Mouse (Mus musculus) kidney, postnatal 14 days (tissue): ENCODE results near the gene Serpinf2.
A peak's percentile ranks its signal among the peaks of the same experiment; 100 is the strongest.
"Not testable (repeated sequence)": the region's sequence is repeated elsewhere in the genome, so short reads cannot be mapped to it uniquely, and the experiment has no call there.

ENCODE experiments used
- DNase-seq: peaks from one replicate; pipeline ENCODE4 v3.0.0; 2022; ENCODE audit warnings: mixed read lengths

The Serpinf2 gene

GRCm38 (mm10) chr11:75424459-75424858 is 14.9 kb downstream of the Serpinf2 start:
- no peak for DNase-seq

- DNase-seq = no peak
Measured at GRCm38 (mm10) chr11:75424033-75424432, 15.4 kb downstream of the Serpinf2 start.

DNA sequence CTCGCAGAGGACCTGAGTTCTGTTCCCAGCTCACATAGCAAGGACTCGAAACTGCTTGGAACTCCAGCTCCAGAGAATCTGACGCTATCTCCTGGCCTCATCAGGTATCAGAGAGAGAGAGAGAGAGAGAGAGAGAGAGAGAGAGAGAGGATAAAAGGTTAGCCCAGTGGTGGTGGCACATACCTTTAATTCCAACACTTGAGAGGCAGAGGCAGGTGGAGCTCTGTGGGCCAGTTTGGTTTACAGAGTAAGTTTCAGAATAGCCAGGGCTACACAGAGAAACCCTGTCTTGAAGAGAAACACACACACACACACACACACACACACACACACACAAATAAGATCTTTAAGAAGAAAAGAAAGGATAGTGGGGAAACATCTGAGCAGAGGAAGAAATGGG is 16.3 kb downstream of the Serpinf2 start:
- DNase-seq = no peak

DNA sequence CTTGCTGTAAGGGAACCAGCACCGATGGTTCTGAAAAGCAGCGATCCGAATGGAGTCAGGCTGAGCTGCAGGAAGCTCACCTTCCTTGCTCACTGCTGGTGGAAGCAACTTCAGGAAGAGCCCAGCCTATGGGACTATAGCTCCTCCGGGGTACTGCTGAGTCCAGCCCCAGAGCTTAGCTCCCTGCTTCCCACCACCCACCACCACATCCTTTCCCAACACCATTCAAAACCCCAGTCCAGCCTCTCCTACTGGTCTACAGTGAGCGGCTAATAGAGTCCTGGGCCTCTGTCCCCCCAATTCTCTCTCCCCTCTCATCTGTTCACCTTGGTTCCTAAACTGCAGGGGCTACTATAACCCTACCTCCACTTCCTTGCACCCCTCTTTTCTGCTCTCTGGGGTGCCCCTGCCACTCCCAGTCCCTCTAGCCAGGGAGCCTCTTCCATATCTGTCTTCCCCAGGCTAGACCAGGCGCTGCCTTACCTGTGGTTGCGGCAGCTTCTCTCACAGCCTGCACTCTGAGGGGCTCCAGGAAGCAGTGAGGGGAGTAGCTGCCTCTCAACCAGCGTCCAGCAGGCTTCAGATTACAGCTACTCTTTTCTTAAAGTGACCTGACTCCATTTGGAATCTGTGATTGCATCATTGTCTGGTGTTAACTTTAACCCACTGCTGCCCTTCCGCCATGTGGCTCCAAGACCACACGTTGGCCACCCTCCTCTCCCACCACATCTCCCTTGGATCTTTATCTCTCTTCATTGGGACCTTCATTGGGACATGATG is 17.2 kb downstream of the Serpinf2 start, which contains the start of gene Serpinf1:
Gene Serpinf1 (minus strand): TSS at position 689 of the 780 bp plus-strand sequence.
- no peak for DNase-seq

- DNase-seq = no peak
Measured at GRCm38 (mm10) chr11:75421375-75422012, 17.9 kb downstream of the Serpinf2 start.

DNA sequence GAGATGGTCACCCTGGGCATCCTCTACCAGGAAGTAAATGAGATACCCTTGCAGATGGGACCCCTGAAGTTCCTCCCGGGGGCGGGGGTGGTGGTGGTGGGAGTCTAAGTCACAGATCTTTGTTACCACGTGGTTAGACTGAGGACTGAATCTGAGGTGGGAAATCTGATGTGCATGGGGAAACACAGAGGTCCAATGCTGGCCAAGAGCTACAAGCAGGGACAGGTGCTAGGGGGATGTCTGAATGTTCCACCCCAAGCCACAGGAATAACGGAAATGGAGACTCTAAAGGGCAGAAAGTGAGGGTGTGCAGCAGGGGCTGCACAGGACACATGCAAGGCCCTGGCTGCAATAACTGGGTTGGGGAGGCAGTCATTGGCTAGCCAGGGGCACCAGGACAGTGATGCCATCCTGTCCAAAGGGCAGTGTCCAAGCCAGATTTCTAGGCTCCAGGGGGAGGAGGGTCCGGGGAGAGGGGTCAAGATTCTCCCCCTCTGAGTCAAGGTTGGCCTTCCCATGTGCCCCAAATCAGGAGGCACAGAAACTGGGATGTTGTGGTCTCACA is 18.5 kb downstream of the Serpinf2 start:
- no peak for DNase-seq

- DNase-seq = no peak
Measured at GRCm38 (mm10) chr11:75420037-75420436, 19.4 kb downstream of the Serpinf2 start.

DNA sequence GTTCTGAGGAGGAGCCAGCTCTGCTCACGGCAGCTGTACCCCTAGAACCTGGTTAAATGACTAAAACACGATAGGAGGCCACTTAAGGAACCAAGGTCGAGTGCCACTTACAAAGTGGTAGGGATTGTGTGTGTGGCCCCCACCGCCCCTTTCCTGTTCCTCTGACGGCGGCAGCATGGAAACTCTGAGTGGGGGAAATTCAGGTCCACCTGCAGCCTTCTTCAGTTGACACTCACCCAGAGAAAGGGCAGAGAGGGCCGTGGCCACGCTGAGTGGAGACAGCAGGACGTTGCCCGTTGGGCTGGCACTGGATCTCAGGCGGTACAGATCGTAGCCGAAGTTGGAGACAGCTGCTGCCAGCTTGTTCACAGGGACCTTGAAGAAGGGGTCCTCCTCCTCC is 23.4 kb downstream of the Serpinf2 start:
- no peak for DNase-seq

DNA sequence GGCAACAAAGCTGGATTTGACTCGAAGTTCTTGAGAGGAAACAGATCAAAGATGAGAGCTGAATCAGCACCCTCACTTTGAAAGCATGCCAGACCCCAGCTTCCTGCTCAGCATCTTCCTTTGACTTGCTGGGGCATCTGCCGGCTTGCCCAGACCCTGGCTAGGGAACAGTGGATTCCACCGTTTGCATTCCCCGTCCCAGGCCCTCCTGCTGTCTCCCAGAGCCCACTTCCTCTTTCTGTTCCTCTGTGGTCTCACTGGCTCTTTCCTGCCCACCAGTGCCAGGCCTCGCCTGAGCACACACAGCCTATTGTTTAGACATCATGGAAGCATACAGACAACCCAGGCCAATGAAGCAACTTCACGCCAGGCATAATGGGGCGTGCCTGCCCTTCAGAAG is 24.3 kb downstream of the Serpinf2 start:
- no peak for DNase-seq

DNA sequence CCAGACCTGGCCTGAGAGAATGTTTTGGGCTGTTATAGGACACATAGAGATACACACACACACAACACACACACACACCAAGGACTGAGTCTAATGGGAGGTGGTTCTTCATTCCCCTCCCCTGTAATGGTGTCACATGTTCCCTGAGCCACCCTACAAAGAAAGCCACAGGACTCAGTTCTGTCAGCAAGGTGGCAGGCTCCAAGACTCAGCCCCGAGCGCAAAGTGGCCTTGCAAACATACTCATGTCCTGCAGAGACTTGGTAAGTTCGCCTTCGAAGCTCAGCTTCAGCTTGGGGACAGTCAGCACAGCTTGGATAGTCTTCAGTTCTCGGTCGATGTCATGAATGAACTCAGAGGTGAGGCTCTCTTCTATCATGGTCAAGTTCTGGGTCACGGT is 28.8 kb downstream of the Serpinf2 start:
- DNase-seq = no peak

DNA sequence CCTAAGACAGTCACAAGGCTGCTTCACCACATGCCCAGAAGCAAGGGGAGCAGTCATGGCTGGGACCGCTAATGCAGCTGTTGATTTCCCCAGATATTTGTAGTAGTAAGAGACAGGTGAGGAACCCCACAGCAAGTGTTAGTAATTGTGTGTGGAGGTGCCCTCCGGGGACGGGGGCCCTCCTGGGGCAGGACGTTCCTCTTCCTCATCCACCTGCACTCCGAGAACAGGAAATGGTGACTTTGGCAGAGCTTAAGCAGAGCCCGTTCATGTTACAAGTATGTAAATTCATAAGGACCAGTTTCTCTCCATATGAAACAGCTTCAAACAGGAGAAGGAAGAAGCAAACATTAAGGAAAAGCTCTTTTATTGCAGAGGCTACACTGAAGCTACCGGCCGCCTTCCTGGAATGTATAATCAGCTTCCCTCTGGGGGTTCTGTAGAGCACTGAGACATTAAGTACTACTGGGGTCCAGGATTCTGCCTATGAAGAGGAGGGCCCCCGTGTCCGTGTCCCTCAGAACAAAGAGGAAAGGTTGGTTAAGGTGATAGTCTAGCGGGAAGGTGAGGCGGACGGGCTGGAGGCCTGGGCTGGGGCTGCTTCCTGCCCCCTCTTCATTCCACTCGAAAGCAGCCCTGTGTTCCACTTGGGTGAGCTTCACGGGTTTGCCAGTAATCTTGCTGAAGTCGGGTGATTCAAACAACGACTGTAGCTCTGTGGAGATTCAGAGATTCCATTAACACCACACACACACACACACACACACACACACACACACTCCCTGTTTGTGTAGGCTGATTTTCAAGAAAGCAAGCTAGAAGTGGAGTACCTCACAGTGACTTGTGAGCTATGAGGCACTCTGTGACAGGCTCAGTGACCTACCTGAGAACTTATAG is 29.5 kb downstream of the Serpinf2 start:
- DNase-seq = peak; percentile 67

DNA sequence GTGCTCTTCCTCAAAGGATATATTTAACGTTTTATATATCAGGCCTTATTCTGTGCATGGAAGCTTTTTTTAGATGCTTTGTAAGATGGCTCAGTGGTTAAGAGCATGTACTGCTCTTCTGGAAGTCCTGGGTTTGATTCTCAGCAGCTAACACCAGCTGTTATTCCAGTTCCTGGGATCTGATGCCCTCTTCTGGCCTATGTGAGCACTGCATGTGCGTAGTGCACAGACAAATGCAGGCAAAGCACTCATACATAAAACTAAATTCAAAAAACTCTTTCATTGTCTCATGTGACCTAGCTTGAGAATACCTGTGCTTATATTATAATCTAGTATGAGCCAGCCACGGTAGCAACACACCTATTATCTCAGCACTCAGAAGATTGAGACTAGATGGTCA is 32.5 kb downstream of the Serpinf2 start:
- DNase-seq = peak; percentile 53

GRCm38 (mm10) chr11:75406104-75406503 is 33.3 kb downstream of the Serpinf2 start:
- no peak for DNase-seq

DNA sequence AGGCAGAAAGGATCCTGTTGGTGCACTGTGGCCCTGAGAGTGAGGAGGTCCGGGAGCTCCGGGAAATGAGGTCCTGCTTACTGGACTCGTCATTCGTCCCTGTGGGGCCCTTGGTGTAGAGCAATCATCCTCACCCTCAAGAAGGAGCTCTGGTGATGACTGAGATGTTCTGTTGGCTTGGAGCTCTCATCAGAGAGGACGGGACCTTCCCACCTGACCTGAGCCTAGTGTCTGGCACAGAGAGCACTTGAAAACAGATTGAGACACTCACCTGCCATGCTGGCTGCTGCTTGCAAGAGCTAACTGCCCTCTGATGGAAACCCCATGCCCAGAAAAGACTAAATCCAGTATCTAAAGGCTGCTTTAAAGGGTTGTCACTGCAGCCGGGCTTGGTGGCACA is 34.6 kb downstream of the Serpinf2 start:
- no peak for DNase-seq

DNA sequence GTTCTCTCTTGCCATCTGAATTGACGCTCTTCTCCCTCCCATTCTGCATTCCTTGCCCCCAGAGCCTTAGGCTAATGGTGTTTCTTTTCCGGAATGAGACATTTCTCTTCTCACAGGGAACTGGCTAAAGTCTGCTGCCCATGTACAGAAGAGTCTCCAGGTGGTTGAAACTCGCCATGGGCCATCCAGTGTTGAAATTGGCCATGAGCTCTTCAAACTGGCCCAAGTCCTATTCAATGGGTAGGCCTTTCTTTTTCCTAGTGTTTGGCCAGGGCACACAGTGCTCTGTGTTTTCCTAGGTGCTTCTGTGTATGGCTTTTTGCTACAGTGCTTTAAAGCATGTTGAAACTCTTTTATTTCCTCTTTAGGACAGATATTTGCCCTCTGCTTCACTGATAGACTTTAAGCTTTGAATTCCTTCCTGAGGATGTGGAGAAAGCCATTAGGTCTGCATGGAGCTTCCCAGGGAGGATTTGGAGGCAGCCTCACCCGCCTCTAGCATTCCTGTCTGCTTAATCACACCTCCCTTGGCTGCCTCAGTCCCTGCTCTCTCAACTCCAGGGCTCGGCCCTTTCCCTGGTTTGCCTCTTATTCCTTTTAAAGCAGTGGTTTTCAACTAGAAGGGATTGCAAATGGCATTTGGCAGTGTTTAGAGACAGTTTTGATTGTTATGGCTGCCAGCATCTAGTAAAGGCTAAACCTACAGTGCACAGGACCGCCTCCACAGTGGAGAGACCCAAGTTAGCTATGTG is 35.9 kb downstream of the Serpinf2 start:
- no peak for DNase-seq

GRCm38 (mm10) chr11:75402271-75402690 is 37.1 kb downstream of the Serpinf2 start:
- peak; percentile 82 for DNase-seq

DNA sequence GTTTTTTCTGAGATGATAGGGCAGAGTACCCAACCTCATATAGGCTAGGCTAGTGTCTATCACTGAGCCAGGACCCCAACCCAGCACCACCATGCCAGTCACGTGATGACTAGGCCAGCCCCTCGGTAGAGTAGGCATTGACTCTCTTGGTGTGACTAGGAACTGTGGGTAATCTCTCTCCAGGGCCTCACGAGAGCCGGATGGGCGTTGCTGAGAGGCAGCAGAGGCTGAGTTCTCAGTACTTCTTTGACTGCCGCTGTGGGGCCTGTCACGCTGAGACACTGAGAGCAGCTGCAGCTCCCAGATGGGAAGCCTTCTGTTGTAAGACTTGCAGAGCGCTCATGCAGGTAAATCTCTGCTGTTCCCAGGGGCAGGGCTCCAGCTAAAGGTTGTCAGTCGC is 39.3 kb downstream of the Serpinf2 start:
- DNase-seq = no peak

DNA sequence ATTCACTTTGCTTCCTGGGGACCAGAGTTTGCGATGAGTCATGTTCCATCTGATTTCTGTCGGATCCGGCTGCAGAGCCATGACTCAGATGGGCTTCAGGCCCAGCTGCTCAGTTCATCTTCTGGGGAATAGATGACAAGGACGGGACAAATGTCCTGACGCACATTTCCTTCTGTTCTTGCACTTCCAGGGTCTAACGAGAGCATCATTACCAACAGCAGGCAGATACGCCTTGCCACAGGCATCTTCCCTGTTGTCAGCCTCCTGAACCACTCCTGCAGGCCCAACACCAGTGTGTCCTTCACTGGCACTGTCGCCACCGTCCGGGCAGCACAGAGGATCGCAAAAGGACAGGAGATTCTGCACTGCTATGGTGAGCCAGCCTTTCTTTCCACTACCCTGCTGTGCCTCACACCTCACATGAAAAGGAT is 40.0 kb downstream of the Serpinf2 start:
- DNase-seq = no peak

- no peak for DNase-seq
Measured at GRCm38 (mm10) chr11:75397452-75397851, 41.9 kb downstream of the Serpinf2 start.

DNA sequence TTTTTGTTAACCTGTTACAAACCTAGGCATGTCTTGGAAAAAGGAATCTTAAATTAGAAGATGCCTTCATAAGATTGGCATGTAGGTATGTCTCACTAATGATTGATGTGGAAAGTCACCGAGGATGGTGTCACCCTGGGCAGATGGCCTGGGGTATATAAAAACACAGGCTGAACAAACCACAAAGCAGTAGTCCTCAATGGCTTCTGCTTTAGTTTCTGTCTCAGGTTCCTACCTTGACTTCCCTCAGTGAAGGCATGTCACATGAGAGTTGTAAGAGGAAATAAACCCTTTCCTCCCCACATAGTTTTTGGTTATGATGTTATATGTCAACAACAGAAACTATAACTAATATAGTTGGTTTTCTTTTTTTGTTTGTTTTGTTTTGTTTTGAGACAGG is 43.8 kb downstream of the Serpinf2 start:
- no peak for DNase-seq

DNA sequence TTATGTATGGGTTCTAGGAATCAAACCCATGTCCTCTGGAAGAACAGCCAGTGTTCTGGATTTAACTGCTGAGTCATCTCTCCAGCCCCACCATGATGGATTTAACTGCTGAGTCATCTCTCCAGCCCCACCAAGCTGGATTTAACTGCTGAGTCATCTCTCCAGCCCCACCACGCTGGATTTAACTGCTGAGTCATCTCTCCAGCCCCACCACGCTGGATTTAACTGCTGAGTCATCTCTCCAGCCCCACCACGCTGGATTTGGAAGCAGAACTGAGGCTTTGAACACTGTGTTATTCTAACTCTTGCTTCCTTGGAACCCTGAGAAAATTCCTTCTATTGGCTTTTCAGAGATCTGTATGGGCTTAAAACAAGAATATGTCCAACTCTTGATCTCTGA is 55.9 kb downstream of the Serpinf2 start:
- DNase-seq = not testable (repeated sequence)
